Mouse (Mus musculus) heart, postnatal 25 days (tissue): ENCODE measurements at regions not wholly inside any gene's neighbourhood (a gene's known extent, or its start where the extent isn't known, plus 50 kb on each side); places are given as distances from the start of the nearest gene placed in this dataset.

ENCODE experiments used
- DNase-seq: peaks from one replicate; pipeline ENCODE4 v3.0.0; 2022; ENCODE audit warnings: low spot score
- intact Hi-C: fragments of 180-260 bp; cut with DNase I; formaldehyde crosslinking; loops from one replicate; pipeline ENCODE4 v1.15.1; 2025

DNA sequence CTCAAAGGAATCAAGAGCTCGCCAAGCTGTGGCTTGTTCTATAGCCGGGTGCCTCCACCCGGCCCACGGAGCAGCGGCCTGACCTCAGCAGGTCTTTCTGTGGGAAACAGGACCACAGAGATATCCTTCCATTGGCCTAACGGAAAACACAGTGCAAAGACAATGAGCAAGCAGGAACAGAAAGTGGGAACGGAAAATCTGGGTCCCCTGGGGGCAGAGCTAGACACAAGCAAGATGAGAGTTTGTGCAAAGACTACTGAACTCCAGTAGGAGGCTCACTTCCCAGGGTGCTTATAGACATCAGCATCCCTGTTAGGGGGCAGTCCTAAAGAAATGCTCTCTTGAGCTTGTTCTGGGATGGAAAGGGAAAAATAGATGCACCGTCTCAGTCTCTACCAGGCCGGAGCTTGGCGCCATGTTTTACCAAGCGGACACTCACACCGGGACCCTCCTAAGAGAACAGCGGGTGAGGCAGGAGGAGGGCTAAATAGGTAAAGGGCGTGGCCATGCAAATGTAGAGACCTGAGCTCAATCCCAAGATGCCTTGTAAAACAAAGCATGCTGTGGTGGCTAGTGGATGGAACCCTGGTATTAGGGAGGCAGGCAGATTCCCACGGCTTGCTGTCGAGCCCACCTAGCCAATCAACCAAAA lies 127.3 kb upstream of the Sdk2 start:
- DNase-seq = no peak
- intact Hi-C loops = no loop called here

DNA sequence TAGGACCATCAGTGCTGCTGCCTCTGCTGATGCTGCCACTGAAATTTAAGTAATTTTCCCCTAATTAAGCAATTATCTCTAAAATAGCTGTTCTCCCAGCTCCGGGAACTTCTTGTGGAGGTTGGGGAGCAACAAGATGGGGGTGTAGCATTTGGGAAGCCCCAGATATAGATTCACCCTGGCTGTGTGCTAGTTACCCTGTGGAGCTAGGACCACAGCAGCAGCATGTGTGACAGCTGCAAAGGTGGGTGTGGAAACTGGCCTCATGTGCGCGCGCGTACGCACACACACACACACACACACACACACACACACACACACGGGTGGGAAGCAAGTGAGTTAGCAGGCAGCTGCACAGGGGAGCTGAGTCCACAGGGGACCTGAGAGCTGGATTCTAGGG lies 126.2 kb upstream of the Sdk2 start:
- intact Hi-C loops = no loop called here

DNA sequence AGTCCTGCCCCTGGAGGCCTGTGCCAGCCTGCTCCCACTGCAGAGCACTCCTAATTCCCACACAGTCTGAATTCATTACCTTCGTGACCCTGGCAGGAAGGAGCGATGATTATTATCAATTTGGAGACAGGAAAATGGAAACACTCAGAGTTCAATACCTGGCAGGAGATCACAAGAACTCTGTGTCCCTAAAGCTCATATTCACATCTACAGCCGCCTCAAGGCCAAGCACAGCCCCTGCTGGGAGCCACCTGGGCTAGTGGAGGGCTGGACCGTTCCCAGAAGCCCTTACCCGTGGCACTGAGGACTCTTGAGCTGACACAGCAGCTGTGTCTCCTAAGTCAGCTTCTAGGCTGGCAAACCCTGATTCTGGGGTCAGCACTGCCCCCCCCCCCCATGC lies 124.8 kb upstream of the Sdk2 start:
- DNase-seq = no peak
- intact Hi-C loops = no loop called here

More for the DNA sequence above, 126.2 kb upstream of the Sdk2 start:
- no peak for DNase-seq

DNA sequence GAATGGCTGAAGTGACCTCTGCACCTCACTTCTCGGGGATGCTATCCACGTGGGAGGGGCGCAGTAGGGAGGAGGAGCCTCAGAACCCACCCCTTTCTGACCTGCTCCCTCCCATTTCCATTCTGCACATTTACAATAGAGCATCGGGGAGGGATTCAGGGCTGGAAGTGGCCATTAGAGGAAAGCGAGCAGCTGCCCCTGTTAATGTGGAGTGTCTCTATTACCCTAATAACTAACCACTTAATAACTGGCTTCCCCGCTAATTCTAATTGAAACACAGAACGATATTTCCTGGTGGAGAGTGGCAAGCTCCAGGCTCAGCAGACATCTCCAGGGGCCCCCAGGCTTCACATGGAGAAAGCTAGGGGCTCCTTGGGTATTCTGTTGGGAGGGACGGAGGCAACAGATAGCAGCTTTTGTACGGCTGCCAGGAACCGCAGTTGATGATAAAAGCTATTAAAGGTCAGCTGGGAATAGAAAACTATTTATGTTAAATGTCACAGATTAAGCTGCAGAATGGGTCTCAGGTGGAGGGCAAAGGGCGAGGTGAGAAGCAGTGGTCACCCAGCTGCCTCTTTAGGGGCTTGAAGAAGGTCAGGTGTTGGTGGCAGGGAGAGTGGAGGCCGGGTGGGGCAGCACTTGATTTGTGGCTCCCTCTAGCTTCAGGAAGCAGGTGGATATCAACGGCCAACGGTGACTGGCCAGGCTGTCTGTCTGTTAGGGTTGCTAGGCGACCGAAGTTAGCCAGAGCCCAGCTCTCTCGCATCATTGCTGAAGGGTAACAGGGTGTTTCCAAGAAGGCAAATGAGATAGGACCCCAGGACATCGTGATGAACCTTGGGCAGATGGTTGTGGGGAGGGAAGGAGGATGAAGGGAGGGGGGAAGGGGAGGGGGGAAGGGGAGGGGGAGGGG lies 118.4 kb upstream of the Sdk2 start:
- intact Hi-C loops = no loop called here
- no peak for DNase-seq

DNA sequence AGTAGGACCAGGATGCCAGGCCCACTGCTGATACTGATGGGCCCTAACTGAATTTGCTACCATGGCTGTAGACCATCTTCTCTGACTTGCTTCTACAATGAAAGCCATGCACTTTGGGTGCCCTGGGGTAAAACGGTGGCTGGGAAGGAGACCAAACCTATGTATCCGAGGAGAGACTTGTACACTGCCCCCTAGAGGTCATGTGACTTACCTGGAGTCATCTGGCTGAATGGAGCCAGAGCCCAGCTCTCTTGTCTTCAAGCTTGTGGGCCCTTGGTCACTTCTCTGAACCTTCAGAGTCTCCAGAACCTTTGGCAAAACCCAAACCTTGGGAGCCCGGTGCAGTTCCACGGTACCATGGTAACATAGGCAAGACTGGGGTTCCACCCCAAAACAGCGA lies 117.6 kb upstream of the Sdk2 start:
- DNase-seq = no peak
- intact Hi-C loops = no loop called here

DNA sequence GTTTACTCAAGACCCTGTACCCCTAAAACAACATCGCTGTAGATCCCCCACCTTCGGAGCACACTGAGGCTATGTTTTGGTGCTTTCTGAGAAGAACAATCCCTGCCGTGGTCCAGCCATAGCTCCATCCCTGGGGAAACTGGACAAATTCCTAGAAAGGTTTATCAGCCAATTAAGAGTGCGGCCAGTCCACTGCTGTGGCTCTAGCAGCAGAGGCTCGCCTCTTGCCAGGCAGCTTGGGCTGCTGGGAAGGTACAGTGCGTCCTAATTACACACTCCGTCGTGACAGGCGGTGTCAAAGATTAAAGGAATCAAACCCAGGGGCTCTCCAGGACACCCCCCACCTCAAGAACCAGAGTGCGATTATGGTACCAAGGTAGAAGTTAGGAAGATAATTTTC lies 116.4 kb upstream of the Sdk2 start:
- DNase-seq = no peak
- intact Hi-C loops = no loop called here

DNA sequence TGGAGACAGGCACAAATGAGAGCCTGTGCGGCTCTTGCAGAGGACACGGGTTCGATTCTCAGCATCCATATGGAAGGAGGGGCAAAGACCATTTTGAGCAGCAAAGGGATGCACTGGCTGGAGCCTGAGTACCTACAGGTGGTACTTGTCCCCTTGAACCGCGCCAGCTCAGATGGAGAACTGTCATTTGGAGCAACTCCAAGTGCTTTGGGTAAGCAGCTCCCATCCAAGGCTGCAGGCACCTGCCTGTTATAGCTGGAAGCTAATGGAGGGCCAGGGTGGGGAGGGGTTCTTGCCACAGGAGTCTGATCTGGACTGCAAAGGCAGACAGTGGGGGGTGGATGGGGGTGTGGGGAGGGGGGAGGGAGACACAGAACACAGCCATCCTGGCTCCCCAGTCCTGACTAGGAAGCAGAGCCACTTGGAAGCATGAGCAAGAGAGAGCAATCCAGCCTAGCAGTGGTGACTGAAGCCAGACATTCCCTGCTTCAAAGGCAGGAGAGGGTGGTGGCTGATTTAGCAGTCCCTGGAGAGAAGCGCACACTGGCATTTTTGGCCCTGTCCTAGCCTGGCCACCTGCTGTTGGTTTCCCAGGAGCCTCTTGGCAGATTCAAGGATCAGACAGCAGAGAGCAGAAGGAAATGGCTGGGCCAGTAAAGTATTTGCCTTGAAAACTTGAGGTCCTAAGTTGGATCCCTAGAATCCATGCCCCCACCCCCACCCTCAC lies 112.1 kb upstream of the Sdk2 start:
- no peak for DNase-seq
- intact Hi-C loops = no loop called here

DNA sequence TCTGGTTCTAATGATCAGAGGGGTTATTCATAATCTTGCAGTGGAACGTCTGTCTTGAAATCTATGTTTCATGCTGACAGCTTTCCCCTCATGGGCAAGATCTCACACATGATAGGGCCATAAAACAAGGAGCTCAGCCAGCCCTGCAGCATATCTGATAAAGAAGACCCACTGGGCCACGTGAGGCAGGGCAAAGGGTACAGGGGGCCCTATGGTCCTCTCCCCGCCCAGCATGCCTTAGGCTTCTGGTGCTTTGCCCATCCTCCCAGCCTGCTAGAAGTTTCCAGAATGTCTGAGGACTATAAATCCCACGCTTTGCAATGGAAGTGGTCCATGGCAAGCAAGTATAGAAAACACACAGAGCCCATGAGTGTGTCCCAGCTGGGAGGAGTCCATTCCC lies 110.9 kb upstream of the Sdk2 start:
- no peak for DNase-seq
- intact Hi-C loops = no loop called here

DNA sequence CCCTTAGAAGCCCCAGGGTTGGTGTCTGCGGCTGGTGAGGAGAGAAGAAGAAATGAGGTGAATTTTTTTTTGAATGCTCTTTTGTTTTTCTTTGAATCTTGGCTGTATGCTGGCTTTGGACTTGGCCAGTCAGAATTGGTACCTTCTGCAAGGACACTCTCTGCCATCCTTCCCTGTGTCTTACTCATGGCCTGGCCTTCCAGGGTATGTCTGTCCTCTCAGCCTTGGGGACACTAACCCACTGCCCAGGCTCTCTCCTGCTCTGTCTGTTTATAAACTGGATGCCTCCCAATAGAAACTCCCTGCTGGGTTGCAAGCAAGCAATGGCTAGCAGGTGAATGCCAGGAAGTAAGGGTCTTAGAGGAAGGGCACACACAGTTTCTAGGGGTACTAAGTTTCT lies 110.4 kb upstream of the Sdk2 start:
- DNase-seq = no peak
- intact Hi-C loops = no loop called here

DNA sequence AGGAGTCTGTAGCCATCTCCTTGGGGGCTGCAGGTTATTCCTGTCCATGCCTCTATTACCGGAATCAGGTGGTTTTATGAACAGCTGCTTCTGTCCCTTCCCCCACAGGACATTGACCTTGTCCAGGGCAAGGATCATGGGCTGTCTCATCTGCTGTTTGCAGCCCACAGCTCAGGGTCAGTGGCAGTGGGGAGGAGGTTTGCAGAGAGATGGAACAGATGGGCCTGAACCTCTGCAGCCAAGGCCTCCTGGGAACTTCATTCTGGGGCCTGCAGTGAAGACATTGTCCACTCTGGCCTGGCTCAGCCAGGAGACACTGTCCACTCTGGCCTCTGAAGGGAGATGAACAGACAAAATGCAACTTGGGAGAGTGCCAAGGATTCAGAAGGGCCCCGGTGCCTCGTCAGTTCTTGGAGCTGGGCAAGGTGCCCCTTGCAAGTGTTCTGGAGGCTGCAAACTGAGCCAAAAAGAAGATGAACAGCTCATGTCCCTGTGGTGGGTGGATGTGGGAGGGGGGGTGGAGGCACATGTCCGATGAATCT lies 109.9 kb upstream of the Sdk2 start:
- no peak for DNase-seq

DNA sequence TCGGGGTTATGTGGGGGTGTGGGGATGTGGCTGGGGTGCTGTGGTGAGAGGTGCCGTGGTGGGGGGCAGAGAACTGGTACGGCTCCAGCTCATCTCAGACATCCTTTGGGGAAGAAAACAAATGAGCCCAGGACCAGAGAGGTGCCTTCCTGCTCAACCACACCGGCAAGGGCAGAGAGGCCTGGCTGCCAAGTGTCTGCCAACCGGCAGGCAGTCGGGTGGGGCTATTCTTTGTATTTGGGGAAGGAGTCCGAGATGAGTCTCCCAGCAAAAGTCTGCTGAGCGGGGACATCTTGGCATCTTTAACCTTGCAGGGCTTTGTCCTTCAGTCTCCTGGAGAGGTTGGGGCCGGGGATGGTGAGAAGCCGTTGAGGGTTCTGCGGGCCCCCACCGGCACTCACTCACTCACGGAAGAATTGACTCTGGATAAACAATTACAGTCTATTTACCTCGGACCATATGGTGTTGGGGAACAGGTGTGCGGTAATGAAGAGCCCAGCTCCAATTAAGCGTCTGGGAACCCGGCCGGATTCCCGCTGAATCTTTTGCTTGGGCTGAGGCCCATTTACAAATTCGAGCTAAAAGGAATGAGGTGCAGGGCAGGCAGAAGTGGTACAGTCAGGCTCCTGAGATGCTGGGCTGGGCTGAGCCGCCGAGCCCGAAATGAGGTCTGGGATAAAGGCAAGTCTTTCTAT lies 108.7 kb upstream of the Sdk2 start:
- no peak for DNase-seq
- intact Hi-C loops = no loop called here

More for the DNA sequence above, 109.9 kb upstream of the Sdk2 start:
- intact Hi-C loops = no loop called here

DNA sequence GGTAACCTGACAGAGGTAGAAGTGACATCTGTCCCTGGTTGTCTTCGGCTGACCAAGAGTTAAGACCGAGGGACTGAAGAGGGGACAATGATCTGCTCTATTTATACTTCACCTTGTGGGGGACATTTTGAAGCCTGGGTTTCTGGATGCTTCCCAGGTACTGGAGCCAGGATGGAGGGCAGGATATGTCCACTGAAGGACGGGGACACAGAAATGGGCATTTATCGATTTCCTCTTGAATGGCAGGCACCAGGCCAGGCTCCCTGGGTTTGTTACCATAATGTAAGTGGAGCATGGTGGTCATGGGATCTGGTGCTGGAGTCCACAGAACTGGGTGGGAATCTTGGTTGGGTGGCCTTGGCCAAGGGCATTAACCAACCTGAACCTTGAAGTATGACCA lies 108.0 kb upstream of the Sdk2 start:
- intact Hi-C loops = no loop called here
- no peak for DNase-seq

DNA sequence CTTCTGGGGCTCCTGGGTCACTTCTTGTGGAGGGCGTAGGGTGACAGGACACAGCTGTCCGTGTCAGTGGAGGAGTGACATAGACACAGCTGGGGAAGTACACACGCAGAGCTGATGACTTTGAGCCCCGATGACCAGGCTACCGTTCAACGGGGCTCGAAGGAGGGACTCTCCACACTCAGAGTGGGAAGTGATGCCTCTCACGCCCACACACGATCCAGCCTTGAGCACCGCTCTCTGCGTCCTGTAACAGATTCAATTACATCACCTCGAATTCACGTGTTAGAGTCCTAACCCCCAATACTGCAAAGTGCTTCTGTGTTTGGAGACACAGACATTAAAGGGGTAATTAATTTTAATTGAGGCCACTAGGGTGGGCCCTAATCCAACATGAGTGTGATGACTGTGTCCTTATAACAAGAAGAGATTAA lies 101.4 kb upstream of the Sdk2 start:
- no peak for DNase-seq
- intact Hi-C loops = no loop called here

DNA sequence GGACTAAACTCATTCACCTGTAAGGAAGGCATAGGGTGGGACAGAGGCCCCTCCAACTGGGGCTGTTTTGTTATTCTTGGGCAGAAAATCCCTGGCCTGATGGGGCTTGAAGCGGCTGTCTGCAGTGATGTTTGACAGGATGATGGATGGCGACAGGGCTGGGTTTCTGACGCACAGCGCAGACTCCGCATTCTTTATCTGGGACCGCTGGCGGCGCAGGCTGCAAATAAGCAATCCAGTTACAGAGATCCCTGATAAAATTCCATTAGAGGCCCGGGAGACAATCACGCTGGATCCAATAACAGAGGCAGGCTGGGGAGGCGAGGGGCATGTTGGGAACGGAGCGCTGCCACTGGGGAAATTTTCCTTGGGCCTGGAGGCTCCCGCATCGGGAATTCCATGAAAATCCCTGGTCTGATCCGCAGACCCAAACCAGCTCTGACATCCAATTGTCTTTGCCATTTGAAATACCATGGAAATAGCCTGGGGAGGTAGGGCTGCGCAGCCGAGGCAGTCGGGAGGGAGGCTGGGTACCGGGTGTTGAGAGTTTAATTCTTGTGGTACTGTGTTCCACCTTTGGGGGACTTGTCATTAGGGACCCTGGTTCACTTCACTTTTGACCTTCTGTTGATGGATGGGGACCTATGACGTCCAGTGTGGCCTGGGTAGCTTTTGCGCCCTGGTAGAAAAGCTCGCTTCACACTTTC lies 99.0 kb upstream of the Sdk2 start:
- intact Hi-C loops = no loop called here
- no peak for DNase-seq

DNA sequence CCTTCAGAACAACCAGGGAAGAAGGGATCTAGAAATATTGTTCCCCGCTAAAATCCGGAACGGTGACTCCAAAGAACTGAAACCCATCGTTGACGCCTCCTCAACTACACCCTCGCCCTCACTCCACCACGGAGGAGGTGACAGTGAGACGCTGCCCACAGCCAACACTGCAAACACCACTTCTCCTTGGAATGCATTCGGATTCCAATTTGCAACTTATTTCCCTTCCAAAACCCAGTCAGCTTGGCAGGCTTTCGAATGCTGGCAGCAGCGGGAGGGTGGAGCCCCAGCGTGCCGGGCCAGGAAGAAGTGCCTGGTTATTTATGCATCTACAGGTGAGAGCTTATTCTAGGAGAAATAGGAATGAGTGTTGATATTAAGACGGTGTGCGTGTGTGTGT lies 85.9 kb upstream of the Sdk2 start:
- no peak for DNase-seq
- intact Hi-C loops = no loop called here

DNA sequence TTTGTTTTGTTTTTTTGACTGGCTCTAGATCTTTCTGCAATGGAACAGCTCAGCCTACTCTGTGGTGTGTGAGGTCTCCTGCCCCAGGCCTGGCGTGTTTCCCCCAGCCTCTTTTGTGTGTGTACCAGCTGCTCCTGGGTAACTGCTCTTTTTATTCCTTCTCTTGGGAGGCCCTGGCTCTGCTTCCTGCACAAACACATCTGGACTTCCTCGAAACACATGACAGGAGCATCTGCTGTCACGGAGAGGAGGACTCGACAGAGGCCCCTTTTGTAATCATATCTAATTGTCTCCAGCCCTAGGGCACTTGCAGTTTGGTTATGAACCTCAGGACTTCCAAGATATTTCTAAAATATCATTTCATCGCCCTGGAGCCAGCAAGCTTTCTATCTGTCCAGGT lies 79.5 kb upstream of the Sdk2 start:
- intact Hi-C loops = no loop called here
- no peak for DNase-seq

DNA sequence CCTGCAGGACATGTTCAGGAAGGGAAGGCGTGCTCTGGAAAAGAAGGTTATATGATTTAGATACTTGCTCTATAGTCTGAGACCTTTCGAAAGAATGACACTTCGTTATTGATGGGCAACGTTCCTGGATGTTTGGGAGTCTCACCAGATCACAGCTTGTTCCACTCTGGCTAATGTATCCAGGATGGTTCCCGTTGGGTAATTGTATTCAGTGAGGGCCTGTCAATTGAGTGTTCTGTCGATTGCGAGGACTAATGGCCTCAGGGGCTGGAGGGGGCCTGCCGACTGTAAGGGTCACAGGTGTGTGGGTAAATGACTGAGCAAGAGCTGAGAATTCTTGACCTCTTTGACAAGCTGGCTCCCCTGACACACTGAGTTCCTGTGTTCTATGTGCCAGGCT lies 62.4 kb upstream of the Sdk2 start:
- intact Hi-C loops = no loop called here
- no peak for DNase-seq

DNA sequence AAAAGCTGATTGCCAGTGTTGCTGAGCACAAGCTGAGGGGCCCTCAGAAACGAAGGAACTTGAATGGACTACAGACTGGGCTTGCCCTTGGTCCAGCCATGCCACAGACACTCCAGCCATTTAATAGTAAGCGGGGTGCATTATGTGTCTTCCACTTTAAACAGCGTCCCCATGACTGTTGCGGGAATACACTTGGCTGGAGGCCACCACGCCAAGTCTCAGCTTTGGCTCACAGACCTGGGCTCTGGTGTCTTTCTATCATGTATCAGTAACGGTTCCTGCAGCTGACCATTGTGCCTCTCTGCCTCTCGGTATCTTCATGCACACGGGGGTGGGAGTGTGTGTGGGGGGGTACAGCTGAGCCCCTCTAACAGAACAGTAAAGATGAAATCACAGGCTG lies 62.0 kb upstream of the Sdk2 start:
- no peak for DNase-seq
- intact Hi-C loops = no loop called here

DNA sequence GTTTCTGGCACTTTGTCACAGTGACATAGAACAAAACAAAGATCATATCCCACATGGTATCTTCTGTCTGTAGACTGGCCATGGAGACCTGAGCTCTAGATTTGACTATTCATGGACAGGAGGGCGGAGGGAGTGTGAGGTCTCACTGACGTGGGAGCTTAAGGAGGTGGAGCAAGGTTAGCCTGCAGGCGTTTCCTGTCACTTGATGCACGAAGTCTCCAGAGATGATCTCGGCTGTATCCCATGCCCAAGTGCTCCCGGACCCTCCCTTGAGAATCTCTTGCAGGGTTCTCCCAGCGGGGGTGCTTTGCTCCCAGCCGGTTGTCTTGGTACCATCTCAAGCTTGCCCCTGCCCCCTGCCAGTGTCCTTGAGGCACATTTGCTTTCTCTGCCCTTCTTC lies 60.6 kb upstream of the Sdk2 start:
- intact Hi-C loops = no loop called here
- no peak for DNase-seq

DNA sequence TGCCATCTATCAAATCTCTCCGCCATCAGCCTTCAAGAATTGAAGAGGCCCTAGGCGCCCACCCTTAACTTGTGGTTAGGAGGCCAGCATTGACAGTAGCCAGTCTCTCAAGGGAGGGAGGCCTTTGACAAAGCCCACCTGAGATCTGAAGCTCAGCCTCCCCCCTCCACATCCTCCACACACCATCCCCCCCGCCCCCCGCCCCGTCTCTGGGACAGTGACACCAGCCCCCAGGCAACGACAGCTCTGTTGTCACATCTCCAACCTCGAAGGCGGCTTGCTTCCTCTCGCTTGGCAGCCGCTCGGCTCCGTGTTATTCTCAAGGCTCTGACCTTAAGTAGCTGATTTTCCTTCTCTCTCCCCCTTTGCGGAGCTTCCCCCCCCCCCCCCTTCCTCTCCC lies 55.3 kb upstream of the Sdk2 start:
- DNase-seq = no peak
- intact Hi-C loops = no loop called here
